Mouse (Mus musculus) liver, adult (tissue): ENCODE results near the gene Eps15.

Source experiments
- GATA4 ChIP-seq: IDR thresholded peaks from 2 replicates; pipeline ENCODE4 v1.6.1; 2014; ENCODE audit warnings: mild to moderate bottlenecking, low read length; ENCODE audit not compliant: insufficient replicate concordance

Gene Eps15

GRCm38 (mm10) chr4:109433641-109434040 lies 153.6 kb downstream of the Eps15 start:
- no peak for TF ChIP-seq GATA4

- TF ChIP-seq GATA4 = no peak
Measured at GRCm38 (mm10) chr4:109434256-109434655, 154.2 kb downstream of the Eps15 start.
